ENCODE assay signal across 8 mouse cellular contexts in the genomic region with DNA sequence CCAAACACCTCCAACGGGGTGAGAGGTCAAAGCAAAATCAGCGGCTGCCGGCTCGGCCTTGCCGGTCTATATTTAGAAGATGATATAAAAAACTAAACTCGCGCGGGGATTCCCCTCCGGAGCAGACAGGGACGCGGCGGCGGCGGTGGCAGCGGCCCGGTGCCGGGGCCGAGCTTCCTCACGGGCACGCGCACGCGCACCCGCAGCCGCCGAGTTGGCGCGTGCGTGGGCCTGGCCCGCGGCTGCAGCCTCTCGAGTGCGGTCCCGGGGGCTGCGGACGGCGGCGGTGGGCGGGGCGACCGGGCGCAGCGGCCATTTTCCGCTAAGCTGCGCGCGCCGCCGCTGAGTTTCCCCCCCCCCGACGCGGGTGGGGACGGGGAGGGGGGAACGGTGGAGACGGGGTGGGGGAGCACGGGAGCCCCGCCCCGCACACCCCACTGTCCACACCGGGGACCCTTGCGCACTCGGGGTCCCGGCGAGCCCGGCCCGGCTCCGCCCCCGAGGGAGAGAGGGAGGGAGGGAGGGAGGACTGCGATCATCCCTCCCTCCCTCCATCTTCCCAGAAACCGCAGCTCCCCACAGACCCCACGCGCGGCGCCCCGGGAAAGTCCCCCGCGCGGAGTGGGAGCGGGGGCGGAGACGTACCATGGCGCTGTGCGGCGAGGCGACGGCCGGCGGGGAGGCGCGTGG. TPM values are rescaled to one million over a fixed set of nuclear protein-coding genes. Genes with fewer than 3 reads are reported as not detected.
DNase-seq lines count a peak whose midpoint lies in the region; ATAC-seq and TF ChIP-seq lines count a peak whose summit lies in the region.

No protein-coding gene starts in this region.

- ATAC-seq in forebrain, postnatal 0 days: peak; percentile 30

- DNase-seq in forebrain, postnatal 0 days: peak; percentile 88
- peak; percentile 88 for DNase-seq in heart, postnatal 4 days
- peak; percentile 77 to 87 for DNase-seq in layer of hippocampus, postnatal 10 days (ENCODE audit: low spot score in 2 of 2)
- DNase-seq in lung, postnatal 25 days (ENCODE audit: low spot score): peak; percentile 78
- DNase-seq in right cerebral cortex, adult 2 months (ENCODE audit: low spot score in 2 of 2): peak; percentile 71 to 80
- peak; percentile 74 for DNase-seq in urinary bladder, adult 2 months (ENCODE audit: low spot score)

- H3K4me2 ChIP-seq in forebrain, postnatal 0 days (ENCODE audit: low read depth): peak overlapping the region; percentile 80

- TF ChIP-seq CTCF in E14TG2a.4 (conservative IDR thresholded peaks at IDR 0.05; ENCODE audit: low read length): no peak
- no peak for TF ChIP-seq CTCF in forebrain, postnatal 0 days (IDR thresholded peaks at IDR 0.05; ENCODE audit: low read depth)

- H3K4me3 ChIP-seq in E14TG2a.4 (replicated peaks; ENCODE audit: low read length): peak overlapping the region; percentile 86
- peak overlapping the region; percentile 85 for H3K4me3 ChIP-seq in brown adipose tissue, adult 24 weeks (ENCODE audit: insufficient read depth, low read depth, low read length)
- H3K4me3 ChIP-seq in forebrain, postnatal 0 days (ENCODE audit: low read depth, low read length): peak overlapping the region; percentile 81

- WGBS in forebrain, postnatal 0 days: 9% methylated on average over 45 of the region's 89 CpGs

- H3K27me3 ChIP-seq in E14TG2a.4 (ENCODE audit: insufficient read depth, low read length): peaks cover 47% of the 10 kb centered on the region
- no peaks in the 10 kb centered on the region for H3K27me3 ChIP-seq in forebrain, postnatal 0 days (ENCODE audit: insufficient read depth, low read length)

- no peaks in the 10 kb centered on the region for H3K9me3 ChIP-seq in E14TG2a.4 (ENCODE audit: low read length)
- no peaks in the 10 kb centered on the region for H3K9me3 ChIP-seq in forebrain, postnatal 0 days (ENCODE audit: low read length)

- H3K9ac ChIP-seq in forebrain, postnatal 0 days: peak overlapping the region; percentile 81

- peaks cover 79% of the 10 kb centered on the region for H3K4me1 ChIP-seq in E14TG2a.4 (replicated peaks; ENCODE audit: low read depth, low read length)
- peaks cover 16% of the 10 kb centered on the region for H3K4me1 ChIP-seq in brown adipose tissue, adult 24 weeks (ENCODE audit: control insufficient read depth, insufficient read depth, insufficient read length, low read length)
- peaks cover 12% of the 10 kb centered on the region; the same call in 1 of the 2 replicates for H3K4me1 ChIP-seq in forebrain, postnatal 0 days (ENCODE audit: insufficient read depth)

- peak overlapping the region; percentile 91 for H3K27ac ChIP-seq in brown adipose tissue, adult 24 weeks (replicated peaks; ENCODE audit: low read depth, low read length)
- H3K27ac ChIP-seq in forebrain, postnatal 0 days (ENCODE audit: low read depth, low read length): peak overlapping the region; percentile 94

- no peaks in the 10 kb centered on the region for H3K36me3 ChIP-seq in E14TG2a.4 (ENCODE audit: insufficient read depth, low read length)
- H3K36me3 ChIP-seq in forebrain, postnatal 0 days (ENCODE audit: insufficient read depth): no peaks in the 10 kb centered on the region

RNA-seq across cellular contexts. Expression of gene Nfic, which starts 25.1 kb away (rescaled TPM):
- polyA plus RNA-seq in brown adipose tissue, adult 24 weeks (2012; ENCODE audit: insufficient read depth, insufficient read length, missing spikeins): 40.9 and 42.9 TPM in 2 replicates
- 9.0 and 14.5 TPM in 2 replicates for total RNA-seq in forebrain, postnatal 0 days (2014; rRNA removed)
- 14.8 and 23.1 TPM in 2 replicates for polyA plus RNA-seq in forebrain, postnatal 0 days (2015; fragmentation: Nextera tagmentation; extraction: Ambion mirVana)
- total RNA-seq in heart, postnatal 4 days (2021): 100 to 1,000 TPM; 125 to 130 TPM
- total RNA-seq in layer of hippocampus, postnatal 10 days (2021): 10 to 100 TPM; 51.2 to 55.8 TPM
- polyA plus RNA-seq in urinary bladder, adult 2 months (2012; rRNA removed): 28.4 and 67.0 TPM in 2 replicates

RNA-seq across cellular contexts. Expression of gene Smim24, which starts 37.4 kb away (rescaled TPM):
- polyA plus RNA-seq in brown adipose tissue, adult 24 weeks (2012; ENCODE audit: insufficient read depth, insufficient read length, missing spikeins): 1.9 and 5.3 TPM in 2 replicates
- total RNA-seq in forebrain, postnatal 0 days (2014; rRNA removed): 0.77 and 1.3 TPM in 2 replicates
- 1.7 TPM in 2 replicates for polyA plus RNA-seq in forebrain, postnatal 0 days (2015; fragmentation: Nextera tagmentation; extraction: Ambion mirVana)
- 1 to 10 TPM; 1.9 to 2.4 TPM for total RNA-seq in heart, postnatal 4 days (2021)
- 1 to 10 TPM; 2.6 to 3.0 TPM for total RNA-seq in layer of hippocampus, postnatal 10 days (2021)
- 5.0 and 6.9 TPM in 2 replicates for polyA plus RNA-seq in urinary bladder, adult 2 months (2012; rRNA removed)

RNA-seq across cellular contexts. Expression of gene Gm48552, which starts 41.5 kb away (rescaled TPM):
- polyA plus RNA-seq in brown adipose tissue, adult 24 weeks (2012; ENCODE audit: insufficient read depth, insufficient read length, missing spikeins): not detected in 2 replicates
- 5.8 and 16.6 TPM in 2 replicates for total RNA-seq in forebrain, postnatal 0 days (2014; rRNA removed)
- 1.9 and 3.7 TPM in 2 replicates for polyA plus RNA-seq in forebrain, postnatal 0 days (2015; fragmentation: Nextera tagmentation; extraction: Ambion mirVana)
- under 1 TPM; 0.72 to 0.98 TPM for total RNA-seq in heart, postnatal 4 days (2021)
- 1 to 10 TPM; 1.1 to 3.5 TPM for total RNA-seq in layer of hippocampus, postnatal 10 days (2021)
- 2.7 and 3.6 TPM in 2 replicates for polyA plus RNA-seq in urinary bladder, adult 2 months (2012; rRNA removed)

RNA-seq across cellular contexts. Expression of gene Gm48551, which starts 46.0 kb away (rescaled TPM):
- polyA plus RNA-seq in brown adipose tissue, adult 24 weeks (2012; ENCODE audit: insufficient read depth, insufficient read length, missing spikeins): 2.4 TPM in 1 of 2 replicates, not detected in the other
- 2.5 and 3.3 TPM in 2 replicates for total RNA-seq in forebrain, postnatal 0 days (2014; rRNA removed)
- 5.0 and 7.3 TPM in 2 replicates for polyA plus RNA-seq in forebrain, postnatal 0 days (2015; fragmentation: Nextera tagmentation; extraction: Ambion mirVana)
- under 1 TPM; 0.55 to 0.70 TPM for total RNA-seq in heart, postnatal 4 days (2021)
- 1 to 10 TPM; 2.3 to 4.5 TPM for total RNA-seq in layer of hippocampus, postnatal 10 days (2021)
- 3.6 and 3.8 TPM in 2 replicates for polyA plus RNA-seq in urinary bladder, adult 2 months (2012; rRNA removed)

RNA-seq across cellular contexts. Expression of gene Dohh, which starts 46.1 kb away (rescaled TPM):
- polyA plus RNA-seq in brown adipose tissue, adult 24 weeks (2012; ENCODE audit: insufficient read depth, insufficient read length, missing spikeins): 25.1 and 35.9 TPM in 2 replicates
- total RNA-seq in forebrain, postnatal 0 days (2014; rRNA removed): 126 and 139 TPM in 2 replicates
- 111 and 125 TPM in 2 replicates for polyA plus RNA-seq in forebrain, postnatal 0 days (2015; fragmentation: Nextera tagmentation; extraction: Ambion mirVana)
- 10 to 100 TPM; 52.9 to 55.9 TPM for total RNA-seq in heart, postnatal 4 days (2021)
- 10 to 100 TPM; 72.0 to 77.3 TPM for total RNA-seq in layer of hippocampus, postnatal 10 days (2021)
- polyA plus RNA-seq in urinary bladder, adult 2 months (2012; rRNA removed): 42.9 and 47.4 TPM in 2 replicates

Comparison
In these comparisons a context has a peak if more than half of its experiments do, and no peak if none do; other contexts are left out.
1. Peak in every context shown above with its lines: DNase-seq, ATAC-seq, H3K4me3 ChIP-seq and H3K27ac ChIP-seq.